Mouse (Mus musculus) spleen, adult 2 months (tissue): ENCODE measurements at regions not wholly inside any gene's neighbourhood (a gene's known extent, or its start where the extent isn't known, plus 50 kb on each side); places are given as distances from the start of the nearest gene placed in this dataset.

ENCODE experiments used
- DNase-seq, 2 experiments: peaks; one replicate each; pipeline versions ENCODE4 v3.0.0 to v3.0.0-alpha.2; 2012 to 2021; ENCODE audit warnings: low spot score in 2 of 2, low read depth in 1 of 2
- H3K27ac ChIP-seq: fragments of 200-500 bp; 2 replicates; pipeline ENCODE4 v1.5.1; 2012; ENCODE audit warnings: low read length, inconsistent platforms; ENCODE audit not compliant: insufficient read depth
- H3K27me3 ChIP-seq: fragments of 200-500 bp; 2 replicates; pipeline ENCODE4 v1.6.1; 2012; ENCODE audit warnings: mild to moderate bottlenecking, moderate library complexity, low read length, inconsistent platforms; ENCODE audit not compliant: control insufficient read depth, insufficient read depth
- H3K36me3 ChIP-seq: fragments of 200-500 bp; 2 replicates; pipeline ENCODE4 v1.6.1; 2012; ENCODE audit warnings: mild to moderate bottlenecking, low read length, inconsistent platforms; ENCODE audit not compliant: control insufficient read depth, insufficient read depth
- H3K4me1 ChIP-seq: fragments of 200-500 bp; 2 replicates; pipeline ENCODE4 v1.6.1; 2011; ENCODE audit warnings: inconsistent platforms; ENCODE audit not compliant: control insufficient read depth, insufficient read depth, insufficient read length
- H3K4me3 ChIP-seq: fragments of 200-500 bp; 2 replicates; pipeline ENCODE4 v1.5.1; 2011; ENCODE audit warnings: mild to moderate bottlenecking, inconsistent platforms; ENCODE audit not compliant: insufficient read depth, insufficient read length; ENCODE audit errors: extremely low read depth
- CTCF ChIP-seq: fragments of 200-500 bp; IDR thresholded peaks from 2 replicates; pipeline ENCODE4 v1.5.1; 2011; ENCODE audit warnings: mild to moderate bottlenecking, inconsistent platforms; ENCODE audit not compliant: insufficient read depth, insufficient read length, insufficient replicate concordance; ENCODE audit errors: extremely low read depth
- POLR2A ChIP-seq: fragments of 200-500 bp; IDR thresholded peaks from 2 replicates; pipeline ENCODE4 v1.6.1; 2011; ENCODE audit warnings: low read depth, low read length, inconsistent platforms
- WGBS: fragments of 180-500 bp; shearing (Covaris S2); methylation state at CpG from one replicate; pipeline ENCODE4 v1.1.7; 2018; 5-methylcytosine and 5-hydroxymethylcytosine counted together

DNA sequence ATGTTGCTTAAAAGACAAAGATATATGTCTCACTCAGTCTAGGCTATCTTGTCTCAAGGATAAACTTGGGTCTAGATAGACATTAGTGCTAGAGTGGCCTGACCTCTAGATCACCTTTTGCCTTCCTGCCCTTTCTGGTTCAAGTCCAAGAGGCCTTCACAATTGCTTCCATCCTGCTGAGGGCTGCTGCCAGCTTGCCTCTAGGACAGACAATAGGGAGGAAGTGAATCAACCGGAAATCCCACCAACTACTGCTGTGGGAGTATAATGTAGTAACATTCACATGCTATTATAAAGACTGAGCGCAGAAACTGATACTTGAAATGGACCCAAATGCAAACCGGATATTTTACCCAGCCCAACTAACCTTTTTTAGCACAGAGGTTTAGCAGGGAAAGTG, 239.4 kb upstream of the Epha4 start:
- TF ChIP-seq POLR2A (no peak), CTCF (no peak)
- Histone ChIP-seq H3K27ac (no peak overlapping the region), H3K4me3 (no peak overlapping the region), H3K36me3 (no peaks in the 10 kb centered on the region), H3K4me1 (no peaks in the 10 kb centered on the region), H3K27me3 (no peaks in the 10 kb centered on the region; the same call in 1 of the 2 replicates)
- DNase-seq, result no peak
- WGBS, result 65% methylated on average over 3 of the region's 3 CpGs

DNA sequence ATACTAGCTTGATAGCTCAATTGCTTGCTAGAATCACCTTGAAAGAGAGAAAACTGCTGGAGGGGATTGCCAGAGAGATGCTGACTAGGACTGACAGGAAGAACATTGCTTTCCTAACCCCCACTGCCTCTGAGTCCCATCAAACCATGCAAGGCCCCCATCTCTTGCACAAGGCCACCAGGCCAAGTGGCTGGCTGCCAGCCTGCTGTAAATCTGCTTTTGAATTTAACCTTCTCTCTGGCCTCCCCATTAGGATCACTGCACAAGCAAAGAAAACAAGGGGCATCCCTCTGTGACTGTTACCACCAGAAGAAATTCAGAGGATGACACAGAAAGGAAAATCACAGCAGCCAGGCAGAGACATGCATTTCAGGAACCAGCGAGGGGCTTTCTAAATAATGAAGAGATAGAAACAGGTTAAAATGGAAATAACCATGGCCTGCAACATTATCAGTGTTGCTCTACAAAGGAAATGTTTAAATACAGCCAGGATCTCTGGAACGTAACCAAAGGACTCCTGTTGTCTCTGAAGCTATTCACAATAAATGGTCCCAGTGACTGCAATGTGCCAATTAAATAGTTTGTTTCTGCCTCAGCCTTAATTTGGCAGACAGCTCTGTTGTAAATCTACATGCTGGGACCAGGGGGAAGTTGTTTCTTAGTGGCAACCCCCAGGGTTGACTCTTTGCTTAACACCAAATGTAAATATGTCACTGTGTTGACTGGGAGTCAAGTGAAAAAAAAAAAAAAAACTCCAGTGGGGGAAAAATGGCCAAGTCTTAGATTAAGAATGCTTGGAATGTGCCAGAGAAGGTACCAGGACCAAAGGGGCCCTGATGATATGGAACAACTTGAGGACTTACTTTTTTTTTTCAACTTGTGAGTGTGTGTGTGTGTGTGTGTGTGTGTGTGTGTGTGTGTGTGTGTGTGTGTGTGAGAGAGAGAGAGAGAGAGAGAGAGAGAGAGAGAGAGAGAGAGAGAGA, 233.9 kb upstream of the Epha4 start:
- Histone ChIP-seq H3K4me1 (no peaks in the 10 kb centered on the region), H3K4me3 (no peak overlapping the region), H3K27me3 (no peaks in the 10 kb centered on the region; the same call in 1 of the 2 replicates), H3K36me3 (no peaks in the 10 kb centered on the region), H3K27ac (no peak overlapping the region)
- TF ChIP-seq POLR2A, result no peak
- no peak for TF ChIP-seq CTCF
- no peak for DNase-seq
- 81% methylated on average over 2 of the region's 2 CpGs for WGBS

DNA sequence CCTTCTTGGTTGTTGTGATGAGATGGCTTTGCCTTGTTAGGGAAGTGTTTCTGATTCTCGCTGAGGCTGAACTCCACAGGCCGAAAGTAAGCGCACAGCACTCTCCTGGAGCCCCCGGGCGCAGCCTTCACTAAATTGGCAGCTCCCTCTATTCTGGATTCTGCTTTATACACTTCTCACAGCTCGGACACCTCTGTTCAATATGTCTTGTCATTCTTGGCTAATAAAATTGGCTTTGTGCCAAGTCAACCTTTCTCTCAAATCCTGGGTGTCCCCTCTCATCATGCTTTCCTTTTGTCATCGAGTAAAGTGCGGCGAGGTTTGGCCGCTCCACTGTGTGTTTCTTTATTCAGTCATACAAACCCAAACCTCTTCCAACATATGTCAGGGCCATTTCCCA, 217.2 kb upstream of the Epha4 start:
- WGBS, result 92% methylated on average over 10 of the region's 10 CpGs
- H3K27me3 ChIP-seq, result no peaks in the 10 kb centered on the region
- no peaks in the 10 kb centered on the region for H3K4me1 ChIP-seq
- no peak overlapping the region for H3K27ac ChIP-seq
- no peak overlapping the region for H3K4me3 ChIP-seq
- TF ChIP-seq POLR2A (no peak), CTCF (no peak)
- DNase-seq, result no peak
- no peaks in the 10 kb centered on the region for H3K36me3 ChIP-seq

DNA sequence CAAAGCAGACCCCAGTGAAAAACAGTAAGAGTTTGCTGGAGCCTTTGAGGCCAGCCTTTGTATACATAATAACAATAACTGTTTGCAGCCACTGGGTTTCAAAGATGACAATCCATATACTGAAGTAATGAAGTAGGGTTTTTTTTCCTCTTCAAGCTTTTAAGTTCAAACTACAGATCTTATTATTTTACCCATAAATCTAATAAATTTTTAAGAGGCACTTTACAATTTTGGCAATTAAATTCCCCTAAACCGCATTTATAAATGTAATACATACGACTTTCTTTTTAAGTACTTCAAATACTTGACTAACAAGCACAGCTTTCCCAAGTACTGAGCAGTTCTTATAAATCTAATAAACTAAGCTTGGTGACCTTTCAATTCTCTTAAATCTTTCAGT, 212.7 kb upstream of the Epha4 start:
- 93% methylated on average over 2 of the region's 2 CpGs for WGBS
- Histone ChIP-seq H3K27ac (no peak overlapping the region), H3K4me3 (no peak overlapping the region), H3K27me3 (no peaks in the 10 kb centered on the region), H3K36me3 (no peaks in the 10 kb centered on the region), H3K4me1 (no peaks in the 10 kb centered on the region)
- TF ChIP-seq CTCF, result no peak
- TF ChIP-seq POLR2A, result no peak
- no peak for DNase-seq

DNA sequence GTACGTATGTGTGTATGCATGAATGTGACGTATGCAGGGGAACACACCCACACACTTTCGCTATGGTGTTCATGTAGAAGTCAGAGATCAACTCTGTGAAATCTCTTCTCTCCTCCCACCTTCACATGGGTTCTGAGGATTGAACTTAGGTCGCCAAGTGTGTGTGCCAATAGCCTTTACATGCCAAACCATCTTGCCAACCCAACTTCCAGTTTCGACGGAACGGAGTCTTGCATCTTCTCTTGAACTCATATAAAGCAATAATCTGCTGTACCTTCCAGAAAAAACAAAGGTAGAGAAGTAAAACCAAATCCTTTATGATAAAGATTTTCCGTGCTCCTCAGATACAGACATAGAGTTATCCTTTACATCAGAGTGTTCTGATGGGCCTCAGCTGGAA, 208.4 kb upstream of the Epha4 start:
- Histone ChIP-seq H3K4me3 (no peak overlapping the region), H3K27me3 (no peaks in the 10 kb centered on the region), H3K36me3 (no peaks in the 10 kb centered on the region), H3K4me1 (no peaks in the 10 kb centered on the region), H3K27ac (no peak overlapping the region)
- TF ChIP-seq CTCF (no peak), POLR2A (no peak)
- 87% methylated on average over 8 of the region's 8 CpGs for WGBS
- DNase-seq, result no peak

DNA sequence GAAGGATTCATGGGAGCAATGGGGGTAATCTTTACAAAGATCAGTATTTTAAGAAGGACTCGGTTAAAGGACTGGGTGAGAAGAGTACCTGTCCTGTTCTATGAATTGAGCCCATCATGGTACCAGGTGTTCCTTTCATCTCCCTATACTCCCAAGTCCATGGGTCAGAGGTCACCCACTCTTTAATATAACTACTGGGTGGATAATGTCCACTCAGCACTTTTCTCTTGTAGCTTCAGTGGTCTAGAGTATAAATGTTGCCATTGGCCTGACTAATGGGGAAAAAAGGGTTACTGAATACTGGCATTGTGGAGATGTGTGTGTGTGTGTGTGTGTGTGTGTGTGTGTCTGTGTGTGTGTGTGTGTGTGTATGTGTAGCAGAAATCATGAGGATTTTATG, 206.0 kb upstream of the Epha4 start:
- no peak overlapping the region for H3K4me3 ChIP-seq
- no peaks in the 10 kb centered on the region for H3K27me3 ChIP-seq
- DNase-seq, result no peak
- WGBS, result 86% methylated on average over 1 of the region's 1 CpGs
- no peaks in the 10 kb centered on the region for H3K36me3 ChIP-seq
- no peaks in the 10 kb centered on the region for H3K4me1 ChIP-seq
- TF ChIP-seq CTCF (no peak), POLR2A (no peak)
- H3K27ac ChIP-seq, result no peak overlapping the region

DNA sequence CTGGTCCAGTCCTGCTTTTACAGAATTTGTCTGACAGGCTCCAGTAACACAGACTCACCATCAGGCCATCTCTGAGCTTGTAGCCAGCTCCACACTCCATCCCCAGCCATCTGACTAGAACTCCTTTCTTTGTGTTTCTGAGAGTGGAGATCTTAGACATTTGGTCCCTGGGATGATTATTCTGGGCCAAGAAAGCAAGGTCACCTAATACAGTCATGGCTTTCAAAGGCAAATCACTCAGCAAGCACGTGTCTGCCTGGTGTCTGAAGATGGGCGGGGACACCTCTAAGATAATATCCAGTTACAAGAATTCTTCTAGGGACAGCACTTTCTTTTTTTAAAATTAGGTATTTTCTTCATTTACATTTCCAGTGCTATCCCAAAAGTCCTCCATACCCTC, 198.1 kb upstream of the Epha4 start:
- WGBS, result 83% methylated on average over 2 of the region's 2 CpGs
- Histone ChIP-seq H3K27me3 (no peaks in the 10 kb centered on the region), H3K36me3 (no peaks in the 10 kb centered on the region), H3K4me1 (no peaks in the 10 kb centered on the region), H3K27ac (no peak overlapping the region), H3K4me3 (no peak overlapping the region)
- TF ChIP-seq CTCF (no peak), POLR2A (no peak)
- no peak for DNase-seq
